In genomic region chr9:20047964-20048363, GRCm38 (mm10) we compare ENCODE assay signal across 47 mouse cellular contexts. TPM values are rescaled to one million over a fixed set of nuclear protein-coding genes. Genes with fewer than 3 reads are reported as not detected.
"Had no signal": no experiment of that assay in that cellular context is flagged by ENCODE, and none has a peak within 500 bp of the region (broad histone marks: within the 10 kb centered on the region; RNA-seq: fewer than 3 reads in every experiment).

No protein-coding gene starts in this region.

- H3K36me3 ChIP-seq: limb, embryonic 10.5 days; limb, embryonic 12.5 days; limb, embryonic 13.5 days; limb, embryonic 15.5 days; liver, embryonic 12.5 days; liver, embryonic 13.5 days; liver, embryonic 15.5 days; lung, embryonic 15.5 days; midbrain, embryonic 10.5 days; midbrain, embryonic 12.5 days; midbrain, embryonic 13.5 days; midbrain, embryonic 15.5 days; neural tube, embryonic 12.5 days; neural tube, embryonic 13.5 days had no signal

- ATAC-seq: liver, embryonic 12.5 days; liver, postnatal 0 days; lung, postnatal 0 days; midbrain, embryonic 13.5 days; midbrain, embryonic 15.5 days; midbrain, embryonic 16.5 days had no signal

- H3K4me2 ChIP-seq: limb, embryonic 12.5 days; limb, embryonic 13.5 days; limb, embryonic 15.5 days; liver, embryonic 11.5 days; liver, embryonic 12.5 days; liver, embryonic 13.5 days; liver, embryonic 15.5 days; lung, embryonic 14.5 days; lung, embryonic 15.5 days; midbrain, embryonic 11.5 days; midbrain, embryonic 12.5 days; midbrain, embryonic 13.5 days; midbrain, embryonic 15.5 days; neural tube, embryonic 12.5 days; neural tube, embryonic 13.5 days had no signal

- H3K27me3 ChIP-seq: limb, embryonic 12.5 days; limb, embryonic 13.5 days; limb, embryonic 15.5 days; liver, embryonic 12.5 days; liver, embryonic 13.5 days; liver, embryonic 15.5 days; lung, embryonic 15.5 days; megakaryocyte, embryonic 14.5 days; midbrain, embryonic 12.5 days; midbrain, embryonic 13.5 days; midbrain, embryonic 15.5 days; neural tube, embryonic 12.5 days; neural tube, embryonic 13.5 days had no signal

- H3K4me1 ChIP-seq: limb, embryonic 10.5 days; limb, embryonic 12.5 days; limb, embryonic 13.5 days; limb, embryonic 15.5 days; liver, embryonic 12.5 days; liver, embryonic 13.5 days; liver, embryonic 15.5 days; lung, embryonic 15.5 days; megakaryocyte, embryonic 14.5 days; midbrain, embryonic 10.5 days; midbrain, embryonic 12.5 days; midbrain, embryonic 13.5 days; midbrain, embryonic 15.5 days; neural tube, embryonic 12.5 days; neural tube, embryonic 13.5 days had no signal

- H3K9ac ChIP-seq: limb, embryonic 12.5 days; limb, embryonic 13.5 days; limb, embryonic 15.5 days; liver, embryonic 12.5 days; liver, embryonic 13.5 days; liver, embryonic 14.5 days; liver, embryonic 15.5 days; liver, postnatal 0 days; lung, embryonic 14.5 days; lung, embryonic 15.5 days; midbrain, embryonic 12.5 days; midbrain, embryonic 13.5 days; midbrain, embryonic 15.5 days; neural tube, embryonic 12.5 days; neural tube, embryonic 13.5 days had no signal

- H3K9me3 ChIP-seq: liver, embryonic 13.5 days; liver, embryonic 15.5 days had no signal

- H3K27ac ChIP-seq: limb, embryonic 10.5 days; limb, embryonic 12.5 days; limb, embryonic 13.5 days; limb, embryonic 15.5 days; liver, embryonic 12.5 days; liver, embryonic 13.5 days; liver, embryonic 14.5 days; liver, embryonic 15.5 days; lung, embryonic 15.5 days; macrophage; midbrain, embryonic 10.5 days; midbrain, embryonic 12.5 days; midbrain, embryonic 13.5 days; midbrain, embryonic 15.5 days; neural tube, embryonic 12.5 days; neural tube, embryonic 13.5 days had no signal

- DNase-seq: left cerebral cortex, postnatal 4 days; liver; liver, embryonic 13.5 days; liver, postnatal 0 days; lung, adult 18-20 months; lung, adult 2 months; lung, embryonic 14.5 days; lung, postnatal 10 days; lung, postnatal 14 days; lung, postnatal 36 days; lung, postnatal 4 days; midbrain, embryonic 14.5 days had no signal

- H3K4me3 ChIP-seq: limb, embryonic 10.5 days; limb, embryonic 12.5 days; limb, embryonic 13.5 days; limb, embryonic 15.5 days; liver, embryonic 12.5 days; liver, embryonic 13.5 days; liver, embryonic 15.5 days; lung, embryonic 15.5 days; megakaryocyte, embryonic 14.5 days; midbrain, embryonic 10.5 days; midbrain, embryonic 12.5 days; midbrain, embryonic 13.5 days; midbrain, embryonic 15.5 days; myocyte; neural tube, embryonic 12.5 days; neural tube, embryonic 13.5 days had no signal

RNA-seq across cellular contexts. Expression of gene Olfr867, which starts 9.4 kb away (rescaled TPM):
- total RNA-seq: left cerebral cortex, postnatal 14 days; left cerebral cortex, postnatal 25 days; left cerebral cortex, postnatal 36 days; left cerebral cortex, postnatal 4 days; liver, adult 2 months; megakaryocyte progenitor cell, adult 5-6 weeks; megakaryocyte, adult 5-6 weeks; megakaryocyte-erythroid progenitor cell, adult 5-6 weeks; midbrain, postnatal 0 days; monocyte, adult 5-6 weeks had no signal
- polyA plus RNA-seq: limb, embryonic 10.5 days; limb, embryonic 11.5 days; limb, embryonic 12.5 days; limb, embryonic 13.5 days; limb, embryonic 14.5 days; limb, embryonic 15.5 days; liver, adult 2 months; liver, embryonic 11.5 days; liver, embryonic 12.5 days; liver, embryonic 13.5 days; liver, embryonic 14.5 days; liver, embryonic 15.5 days; liver, embryonic 16.5 days; liver, postnatal 0 days; lung, adult 2 months; lung, embryonic 14.5 days; lung, embryonic 15.5 days; lung, embryonic 16.5 days; lung, postnatal 0 days; macrophage; midbrain, embryonic 10.5 days; midbrain, embryonic 11.5 days; midbrain, embryonic 12.5 days; midbrain, embryonic 13.5 days; midbrain, embryonic 14.5 days; midbrain, embryonic 15.5 days; midbrain, embryonic 16.5 days; midbrain, postnatal 0 days; myocyte; neural tube, embryonic 11.5 days; neural tube, embryonic 12.5 days; neural tube, embryonic 13.5 days had no signal

RNA-seq across cellular contexts. Expression of gene Olfr866, which starts 20.1 kb away (rescaled TPM):
- total RNA-seq: left cerebral cortex, postnatal 14 days; left cerebral cortex, postnatal 25 days; left cerebral cortex, postnatal 36 days; left cerebral cortex, postnatal 4 days; liver, adult 2 months; megakaryocyte progenitor cell, adult 5-6 weeks; megakaryocyte, adult 5-6 weeks; megakaryocyte-erythroid progenitor cell, adult 5-6 weeks; midbrain, postnatal 0 days; monocyte, adult 5-6 weeks had no signal
- polyA plus RNA-seq: limb, embryonic 10.5 days; limb, embryonic 11.5 days; limb, embryonic 12.5 days; limb, embryonic 13.5 days; limb, embryonic 14.5 days; limb, embryonic 15.5 days; liver, adult 2 months; liver, embryonic 11.5 days; liver, embryonic 12.5 days; liver, embryonic 13.5 days; liver, embryonic 14.5 days; liver, embryonic 15.5 days; liver, embryonic 16.5 days; liver, postnatal 0 days; lung, adult 2 months; lung, embryonic 14.5 days; lung, embryonic 15.5 days; lung, embryonic 16.5 days; lung, postnatal 0 days; macrophage; midbrain, embryonic 10.5 days; midbrain, embryonic 11.5 days; midbrain, embryonic 12.5 days; midbrain, embryonic 13.5 days; midbrain, embryonic 14.5 days; midbrain, embryonic 15.5 days; midbrain, embryonic 16.5 days; midbrain, postnatal 0 days; myocyte; neural tube, embryonic 11.5 days; neural tube, embryonic 12.5 days; neural tube, embryonic 13.5 days had no signal

RNA-seq across cellular contexts. Expression of gene Olfr868, which starts 50.5 kb away (rescaled TPM):
- total RNA-seq: left cerebral cortex, postnatal 14 days; left cerebral cortex, postnatal 25 days; left cerebral cortex, postnatal 36 days; left cerebral cortex, postnatal 4 days; liver, adult 2 months; megakaryocyte progenitor cell, adult 5-6 weeks; megakaryocyte, adult 5-6 weeks; megakaryocyte-erythroid progenitor cell, adult 5-6 weeks; midbrain, postnatal 0 days; monocyte, adult 5-6 weeks had no signal
- polyA plus RNA-seq: limb, embryonic 10.5 days; limb, embryonic 11.5 days; limb, embryonic 12.5 days; limb, embryonic 13.5 days; limb, embryonic 14.5 days; limb, embryonic 15.5 days; liver, adult 2 months; liver, embryonic 11.5 days; liver, embryonic 12.5 days; liver, embryonic 13.5 days; liver, embryonic 14.5 days; liver, embryonic 15.5 days; liver, embryonic 16.5 days; liver, postnatal 0 days; lung, adult 2 months; lung, embryonic 14.5 days; lung, embryonic 15.5 days; lung, embryonic 16.5 days; lung, postnatal 0 days; macrophage; midbrain, embryonic 10.5 days; midbrain, embryonic 11.5 days; midbrain, embryonic 12.5 days; midbrain, embryonic 13.5 days; midbrain, embryonic 14.5 days; midbrain, embryonic 15.5 days; midbrain, embryonic 16.5 days; midbrain, postnatal 0 days; myocyte; neural tube, embryonic 11.5 days; neural tube, embryonic 12.5 days; neural tube, embryonic 13.5 days had no signal
